Comparison of ENCODE assay signal across 21 mouse cellular contexts in the genomic region with DNA sequence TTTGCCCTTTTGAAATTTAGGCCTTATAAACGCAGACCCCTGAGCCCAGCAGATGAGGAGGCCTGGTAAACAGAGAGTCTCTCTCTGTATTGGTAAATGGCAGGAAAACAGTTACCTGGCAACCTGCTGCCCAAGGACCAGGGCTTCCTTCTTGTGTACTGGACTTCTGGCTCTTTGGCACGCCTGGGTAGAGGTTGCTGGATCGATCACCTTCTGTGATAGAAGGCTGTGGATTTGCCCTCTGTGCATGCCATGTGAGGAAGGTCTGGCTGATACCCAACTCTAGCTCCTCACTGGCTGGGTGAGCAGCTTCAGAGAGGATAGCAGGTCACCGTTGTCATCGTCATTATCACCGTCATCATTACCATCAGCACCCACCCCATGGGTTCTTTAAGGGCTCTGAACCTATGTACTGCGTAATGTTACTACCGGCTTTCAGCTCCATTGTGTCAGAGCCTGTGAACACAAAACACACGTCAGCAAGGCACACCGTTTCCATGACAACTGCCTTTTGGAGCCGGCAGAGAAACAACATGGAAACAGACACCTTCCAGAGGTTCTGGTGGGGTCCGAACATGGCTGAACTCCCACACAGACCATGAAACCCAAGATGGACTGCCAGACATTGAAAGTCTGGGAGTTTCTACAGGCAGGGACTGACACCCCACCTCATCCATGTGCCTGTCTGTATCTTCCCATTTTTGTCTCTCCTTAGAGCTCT.
DNase-seq lines count a peak whose midpoint lies in the region; ATAC-seq and TF ChIP-seq lines count a peak whose summit lies in the region.
"Had no signal": no experiment of that assay in that cellular context is flagged by ENCODE, and none has a peak within 500 bp of the region (broad histone marks: within the 10 kb centered on the region; RNA-seq: fewer than 3 reads in every experiment).

No protein-coding gene starts in this region.

- peak; percentile 31 for ATAC-seq in frontal cortex, adult (ENCODE audit: low TSS enrichment)
- peak; percentile 31; the same call in 1 of the 2 replicates for ATAC-seq in kidney, postnatal 0 days (replicated peaks; ENCODE audit: low FRiP score, low read depth)
- ATAC-seq in midbrain, postnatal 0 days (ENCODE audit: low FRiP score) = no peak

- H3K36me3 ChIP-seq in kidney, postnatal 0 days (ENCODE audit: insufficient read depth, low read length) = no peaks in the 10 kb centered on the region
- no peaks in the 10 kb centered on the region for H3K36me3 ChIP-seq in testis, adult 2 months (ENCODE audit: control insufficient read depth, insufficient read depth, low read length)
- H3K36me3 ChIP-seq in midbrain, postnatal 0 days (ENCODE audit: insufficient read depth, low read length) = no peaks in the 10 kb centered on the region
- H3K36me3 ChIP-seq in heart, adult 2 months (ENCODE audit: control insufficient read depth, insufficient read depth, low read length) = no peaks in the 10 kb centered on the region
- H3K36me3 ChIP-seq: lung, embryonic 15.5 days; stomach, embryonic 15.5 days had no signal

- 53% methylated on average over 12 of the region's 12 CpGs for WGBS in kidney, postnatal 0 days
- WGBS in midbrain, postnatal 0 days = 66% methylated on average over 12 of the region's 12 CpGs
- 80% methylated on average over 12 of the region's 12 CpGs for WGBS in heart, adult 2 months

- peaks cover 20% of the 10 kb centered on the region for H3K4me1 ChIP-seq in kidney, postnatal 0 days (replicated peaks; ENCODE audit: insufficient read depth, low read length)
- H3K4me1 ChIP-seq in testis, adult 2 months (ENCODE audit: control insufficient read depth, insufficient read depth, low read length) = peaks cover 7% of the 10 kb centered on the region
- peaks cover 8% of the 10 kb centered on the region; the same call in 1 of the 2 replicates for H3K4me1 ChIP-seq in midbrain, postnatal 0 days (ENCODE audit: insufficient read depth, low read length)
- no peaks in the 10 kb centered on the region for H3K4me1 ChIP-seq in heart, adult 2 months (ENCODE audit: control insufficient read depth, insufficient read depth, low read length)

- TF ChIP-seq EP300 in heart, adult 2 months (IDR thresholded peaks at IDR 0.05; ENCODE audit: insufficient read depth, low read depth, low read length) = no peak

- DNase-seq in frontal cortex, postnatal 14 days (ENCODE audit: low spot score in 2 of 2) = no peak
- peak; percentile 61 for DNase-seq in kidney, postnatal 0 days (ENCODE audit: low spot score)
- no peak for DNase-seq in kidney, adult 9 months
- DNase-seq in testis, postnatal 14 days (ENCODE audit: low spot score) = no peak
- DNase-seq in midbrain, postnatal 0 days (ENCODE audit: low spot score) = peak; percentile 55
- no peak for DNase-seq in heart, adult 2 months
- DNase-seq: adrenal gland, postnatal 25 days; cerebellum, adult 18-20 months; cerebellum, postnatal 25 days; gastrocnemius, postnatal 36 days; kidney, postnatal 10 days; lung, postnatal 4 days; retina, postnatal 1 day had no signal

- no peaks in the 10 kb centered on the region for H3K79me2 ChIP-seq in heart, adult 2 months (replicated peaks; ENCODE audit: control insufficient read depth, insufficient read depth, low read length)

- H3K9ac ChIP-seq in kidney, postnatal 0 days (ENCODE audit: low read depth, low read length) = no peak overlapping the region
- no peak overlapping the region for H3K9ac ChIP-seq in midbrain, postnatal 0 days (replicated peaks; ENCODE audit: low read length, poor library complexity, severe bottlenecking)
- no peak overlapping the region for H3K9ac ChIP-seq in heart, adult 2 months (ENCODE audit: low read depth, low read length)
- H3K9ac ChIP-seq: embryonic facial prominence, embryonic 15.5 days; limb, embryonic 15.5 days; lung, embryonic 15.5 days; stomach, embryonic 15.5 days had no signal

- TF ChIP-seq CTCF in kidney, postnatal 0 days (IDR thresholded peaks at IDR 0.05; ENCODE audit: low read depth) = no peak
- no peak for TF ChIP-seq CTCF in testis, adult 2 months (IDR thresholded peaks at IDR 0.05; ENCODE audit: control insufficient read depth, insufficient read depth, insufficient replicate concordance, low read depth, low read length)
- TF ChIP-seq CTCF in midbrain, postnatal 0 days (IDR thresholded peaks at IDR 0.05) = no peak
- TF ChIP-seq CTCF in heart, adult 2 months (IDR thresholded peaks at IDR 0.05) = no peak

- H3K4me2 ChIP-seq in kidney, postnatal 0 days (ENCODE audit: low read length) = no peak overlapping the region
- no peak overlapping the region for H3K4me2 ChIP-seq in midbrain, postnatal 0 days (ENCODE audit: low read depth, low read length, poor library complexity, severe bottlenecking)
- H3K4me2 ChIP-seq: embryonic facial prominence, embryonic 15.5 days; limb, embryonic 15.5 days; lung, embryonic 15.5 days; stomach, embryonic 15.5 days had no signal

- no peaks in the 10 kb centered on the region for H3K27me3 ChIP-seq in kidney, postnatal 0 days (ENCODE audit: insufficient read depth, low read length)
- H3K27me3 ChIP-seq in testis, adult 2 months (ENCODE audit: control insufficient read depth, insufficient read depth, low read length) = no peaks in the 10 kb centered on the region
- H3K27me3 ChIP-seq in midbrain, postnatal 0 days (ENCODE audit: insufficient read depth, low read length) = no peaks in the 10 kb centered on the region
- H3K27me3 ChIP-seq in heart, adult 2 months (ENCODE audit: control insufficient read depth, insufficient read depth, low read length) = no peaks in the 10 kb centered on the region
- H3K27me3 ChIP-seq: CH12.LX; embryonic facial prominence, embryonic 15.5 days; limb, embryonic 15.5 days; lung, embryonic 15.5 days; stomach, embryonic 15.5 days had no signal

- no peaks in the 10 kb centered on the region for H3K9me3 ChIP-seq in kidney, postnatal 0 days (replicated peaks; ENCODE audit: low read length)
- no peaks in the 10 kb centered on the region for H3K9me3 ChIP-seq in midbrain, postnatal 0 days (ENCODE audit: low read length)
- H3K9me3 ChIP-seq: embryonic facial prominence, embryonic 15.5 days; heart, embryonic 10.5 days; limb, embryonic 15.5 days; lung, embryonic 15.5 days; stomach, embryonic 15.5 days had no signal

- intact Hi-C loops in heart, adult 2 months (cut with DNase I) = no loop called here

- no peak overlapping the region for H3K4me3 ChIP-seq in kidney, postnatal 0 days (replicated peaks; ENCODE audit: low read depth, low read length)
- H3K4me3 ChIP-seq in testis, adult 2 months (ENCODE audit: control insufficient read depth, low read depth, low read length) = no peak overlapping the region
- no peak overlapping the region for H3K4me3 ChIP-seq in midbrain, postnatal 0 days (ENCODE audit: low read depth, low read length)
- no peak overlapping the region for H3K4me3 ChIP-seq in heart, adult 2 months
- H3K4me3 ChIP-seq: embryonic facial prominence, embryonic 15.5 days; heart, embryonic 10.5 days; limb, embryonic 15.5 days; lung, embryonic 15.5 days; stomach, embryonic 15.5 days had no signal

- H3K27ac ChIP-seq in kidney, postnatal 0 days = 0 out of 2 replicates have a peak overlapping the region, but pooled peaks have one; percentile 10
- H3K27ac ChIP-seq in testis, adult 2 months (ENCODE audit: control insufficient read depth, insufficient read depth, low read depth, low read length) = peak overlapping the region; percentile 22; the same call in 1 of the 2 replicates
- H3K27ac ChIP-seq in midbrain, postnatal 0 days (ENCODE audit: low read depth, low read length) = no peak overlapping the region
- H3K27ac ChIP-seq in heart, adult 2 months = no peak overlapping the region
- H3K27ac ChIP-seq: embryonic facial prominence, embryonic 15.5 days; heart, embryonic 10.5 days; limb, embryonic 15.5 days; lung, embryonic 15.5 days; stomach, embryonic 15.5 days had no signal

- TF ChIP-seq POLR2A in testis, adult 2 months (IDR thresholded peaks at IDR 0.05; ENCODE audit: control insufficient read depth, low read depth, low read length) = no peak
- no peak for TF ChIP-seq POLR2A in heart, adult 2 months (IDR thresholded peaks at IDR 0.05; ENCODE audit: insufficient read depth, low read depth, low read length)

Comparison
In these comparisons a context has a peak if more than half of its experiments do, and no peak if none do; other contexts are left out.
1. DNase-seq: peak in kidney, postnatal 0 days (single experiment) and midbrain, postnatal 0 days (single experiment); none in frontal cortex, postnatal 14 days (0 of 2), kidney, adult 9 months (single experiment), testis, postnatal 14 days (single experiment) and heart, adult 2 months (0 of 2).
2. H3K27ac ChIP-seq: peak in kidney, postnatal 0 days (single experiment) and testis, adult 2 months (single experiment); none in midbrain, postnatal 0 days (single experiment) and heart, adult 2 months (single experiment).